Mouse (Mus musculus) cortical plate, adult 2 months (tissue): ENCODE results near the gene Fut11. TPM values are rescaled to one million over a fixed set of nuclear protein-coding genes. Genes with fewer than 3 reads are reported as not detected.

Experiments
- H3K27ac ChIP-seq: fragments of 200-500 bp; 2 replicates; pipeline ENCODE4 v1.5.1; 2012; ENCODE audit warnings: low read length, control low read depth, inconsistent platforms; ENCODE audit not compliant: insufficient read depth
- H3K4me1 ChIP-seq: fragments of 200-500 bp; 2 replicates; pipeline ENCODE4 v1.6.1; 2011; ENCODE audit warnings: low read length; ENCODE audit not compliant: control insufficient read depth, insufficient read depth
- H3K4me3 ChIP-seq: fragments of 200-500 bp; 2 replicates; pipeline ENCODE4 v1.5.1; 2011; ENCODE audit warnings: mild to moderate bottlenecking, low read length, control low read depth; ENCODE audit not compliant: insufficient read depth
- CTCF ChIP-seq: fragments of 200-500 bp; IDR thresholded peaks from 2 replicates; pipeline ENCODE4 v1.5.1; 2011; ENCODE audit warnings: mild to moderate bottlenecking, control low read depth, low read length; ENCODE audit not compliant: insufficient read depth; ENCODE audit errors: extremely low read depth
- POLR2A ChIP-seq: fragments of 200-500 bp; IDR thresholded peaks from 2 replicates; pipeline ENCODE4 v1.6.1; 2011; ENCODE audit warnings: mild to moderate bottlenecking, low read length, control low read depth; ENCODE audit not compliant: insufficient read depth; ENCODE audit errors: extremely low read depth
- polyA plus RNA-seq: library from polyadenylated mRNA; depleted of rRNA; stranded (reverse); fragments of >200 nt; gene quantifications from 2 replicates; pipeline ENCODE4 v1.2.3, GENCODE M21; 2012

Gene Fut11
- polyA plus RNA-seq, 1 experiment, result 14.9 TPM

- Histone ChIP-seq H3K27ac (peak within 1 kb of the TSS; percentile 61), H3K4me3 (peak within 1 kb of the TSS; percentile 53), H3K4me1 (peaks cover 5% of the 10 kb centered on the region; the same call in 1 of the 2 replicates)
- TF ChIP-seq CTCF (no peak), POLR2A (peak; percentile 62)
Measured at GRCm38 (mm10) chr14:20707201-20708190, 12.7 kb downstream of the Fut11 start, which contains the start of gene Zswim8. Gene Zswim8 (plus strand): TSS chr14:20707552.

GRCm38 (mm10) chr14:20708239-20708638 is 13.5 kb downstream of the Fut11 start:
- H3K27ac ChIP-seq, result no peak overlapping the region; the same call in 1 of the 2 replicates

GRCm38 (mm10) chr14:20713832-20714231 is 19.1 kb downstream of the Fut11 start:
- Histone ChIP-seq H3K4me3 (no peak overlapping the region), H3K4me1 (no peaks in the 10 kb centered on the region; the same call in 1 of the 2 replicates), H3K27ac (no peak overlapping the region)
- TF ChIP-seq POLR2A (no peak), CTCF (no peak)

More at GRCm38 (mm10) chr14:20708239-20708638, 13.5 kb downstream of the Fut11 start:
- Histone ChIP-seq H3K4me1 (peaks cover 5% of the 10 kb centered on the region; the same call in 1 of the 2 replicates), H3K4me3 (peak overlapping the region; percentile 53)
- TF ChIP-seq CTCF (no peak), POLR2A (no peak)

DNA sequence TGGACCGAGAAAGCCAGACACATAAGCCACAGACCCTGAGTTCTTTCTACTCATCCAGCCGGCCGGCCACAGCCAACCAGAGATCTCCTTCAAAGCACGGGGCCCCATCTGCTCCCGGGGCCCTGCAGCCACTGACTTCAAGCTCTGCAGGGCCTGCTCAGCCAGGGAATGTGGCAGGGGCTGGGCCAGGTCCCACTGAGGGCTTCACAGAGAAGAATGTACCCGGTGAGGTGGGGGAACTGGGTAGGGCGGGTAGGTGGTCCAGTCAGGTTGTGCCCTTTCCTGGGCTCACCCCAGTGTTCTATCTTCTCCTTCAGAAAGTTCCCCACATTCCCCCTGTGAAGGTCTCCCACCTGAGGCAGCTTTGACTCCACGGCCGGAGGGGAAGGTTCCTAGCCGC is 23.7 kb downstream of the Fut11 start:
- TF ChIP-seq POLR2A, result no peak
- no peak for TF ChIP-seq CTCF
- H3K27ac ChIP-seq, result no peak overlapping the region
- no peak overlapping the region for H3K4me3 ChIP-seq
- H3K4me1 ChIP-seq, result no peaks in the 10 kb centered on the region

DNA sequence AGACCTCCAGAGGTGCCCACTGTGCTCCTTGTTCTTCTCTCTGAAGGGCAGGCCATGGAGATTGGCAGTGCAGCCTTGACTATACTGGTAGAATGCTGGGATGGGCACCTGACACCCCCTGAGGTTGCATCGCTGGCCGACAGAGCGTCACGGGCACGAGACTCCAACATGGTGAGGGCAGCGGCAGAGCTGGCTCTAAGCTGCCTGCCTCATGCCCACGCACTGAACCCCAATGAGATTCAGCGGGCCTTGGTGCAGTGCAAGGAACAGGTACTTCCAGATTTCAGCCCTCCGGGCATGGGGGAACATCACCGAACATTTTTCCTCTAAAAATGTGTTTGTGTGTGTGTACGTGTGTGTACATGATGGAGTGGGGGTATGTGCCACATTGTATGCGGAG is 25.0 kb downstream of the Fut11 start:
- TF ChIP-seq POLR2A (no peak), CTCF (no peak)
- Histone ChIP-seq H3K4me1 (no peaks in the 10 kb centered on the region), H3K27ac (no peak overlapping the region), H3K4me3 (no peak overlapping the region)

- Histone ChIP-seq H3K27ac (no peak overlapping the region), H3K4me1 (no peaks in the 10 kb centered on the region), H3K4me3 (no peak overlapping the region)
- TF ChIP-seq POLR2A (no peak), CTCF (no peak)
Measured at GRCm38 (mm10) chr14:20721371-20721770, 26.6 kb downstream of the Fut11 start.

GRCm38 (mm10) chr14:20723006-20723405 is 28.2 kb downstream of the Fut11 start:
- TF ChIP-seq POLR2A, result no peak
- no peak for TF ChIP-seq CTCF
- no peaks in the 10 kb centered on the region for H3K4me1 ChIP-seq

DNA sequence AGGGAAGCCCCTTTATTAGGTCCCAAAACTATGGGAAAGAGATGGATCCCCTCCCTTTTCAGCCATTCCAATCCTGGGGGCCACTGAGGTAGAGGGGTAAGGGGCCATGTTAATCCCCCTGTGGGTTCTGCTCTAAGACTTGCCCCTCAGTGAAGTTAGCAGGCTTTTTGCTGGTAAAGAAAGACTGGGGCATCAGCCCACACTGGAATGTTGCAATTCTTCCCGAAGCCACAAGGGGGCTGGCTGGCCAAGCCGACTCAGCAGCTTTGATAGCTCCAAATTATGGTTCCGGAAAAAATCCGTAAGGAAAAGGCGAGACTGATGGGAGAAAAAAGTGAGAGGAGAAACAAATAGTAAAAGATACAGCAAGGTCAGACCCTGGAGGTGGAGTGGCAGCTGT is 29.3 kb downstream of the Fut11 start:
- TF ChIP-seq POLR2A, result no peak
- peak; percentile 76 for TF ChIP-seq CTCF
- H3K4me3 ChIP-seq, result no peak overlapping the region
- no peak overlapping the region for H3K27ac ChIP-seq
- no peaks in the 10 kb centered on the region for H3K4me1 ChIP-seq

More at GRCm38 (mm10) chr14:20723006-20723405, 28.2 kb downstream of the Fut11 start:
- no peak overlapping the region for H3K4me3 ChIP-seq
- no peak overlapping the region for H3K27ac ChIP-seq

GRCm38 (mm10) chr14:20725660-20726339 is 31.0 kb downstream of the Fut11 start:
- no peak overlapping the region for H3K27ac ChIP-seq
- no peaks in the 10 kb centered on the region; the same call in 1 of the 2 replicates for H3K4me1 ChIP-seq
- no peak overlapping the region for H3K4me3 ChIP-seq
- no peak for TF ChIP-seq CTCF
- no peak for TF ChIP-seq POLR2A
